In genomic region chr17:44734501-44735222, GRCm38 (mm10) we compare ENCODE assay signal across 8 mouse cellular contexts. TPM values are rescaled to one million over a fixed set of nuclear protein-coding genes. Genes with fewer than 3 reads are reported as not detected.
A peak's percentile ranks its signal among the peaks of the same experiment; 100 is the strongest.
DNase-seq lines count a peak whose midpoint lies in the region; ATAC-seq lines count a peak whose summit lies in the region.

No protein-coding gene starts in this region.

- H3K27me3 ChIP-seq in forebrain, embryonic 10.5 days (ENCODE audit: poor library complexity, severe bottlenecking), result peaks cover 100% of the 10 kb centered on the region
- H3K27me3 ChIP-seq in heart, embryonic 15.5 days, result peaks cover 68% of the 10 kb centered on the region
- peaks cover 61% of the 10 kb centered on the region for H3K27me3 ChIP-seq in lung, embryonic 16.5 days (ENCODE audit: control insufficient read depth, insufficient read depth, low read depth, low read length)

- ATAC-seq in heart, embryonic 15.5 days (replicated peaks; ENCODE audit: insufficient number of reproducible peaks, insufficient read depth, low FRiP score, low read depth), result no peak; the same call in 1 of the 2 replicates
- peak; percentile 35 for ATAC-seq in lung, embryonic 16.5 days (ENCODE audit: low read depth)

- H3K9me3 ChIP-seq in forebrain, embryonic 10.5 days, result no peaks in the 10 kb centered on the region
- H3K9me3 ChIP-seq in heart, embryonic 15.5 days (replicated peaks), result no peaks in the 10 kb centered on the region
- H3K9me3 ChIP-seq in lung, embryonic 16.5 days (ENCODE audit: control insufficient read depth, low read length), result no peaks in the 10 kb centered on the region

- WGBS in forebrain, embryonic 10.5 days, result under 1% methylated on average over 48 of the region's 48 CpGs
- WGBS in heart, embryonic 15.5 days, result under 1% methylated on average over 48 of the region's 48 CpGs
- WGBS in lung, embryonic 16.5 days, result under 1% methylated on average over 48 of the region's 48 CpGs

- H3K4me3 ChIP-seq in forebrain, embryonic 10.5 days, result peak overlapping the region; percentile 72
- peak overlapping the region; percentile 72 for H3K4me3 ChIP-seq in heart, embryonic 15.5 days
- peak overlapping the region; percentile 60 for H3K4me3 ChIP-seq in lung, embryonic 16.5 days (ENCODE audit: low read length)

- DNase-seq in CD8-positive naive resting alpha-beta T cell, adult 2 months (ENCODE audit: low read depth in 2 of 2, low spot score in 2 of 2), result peak; percentile 25 to 27
- peak; percentile 65 for DNase-seq in adrenal gland, postnatal 10 days
- peak; percentile 63 for DNase-seq in forebrain, embryonic 10.5 days (ENCODE audit: extremely low spot score, low spot score)
- peak; percentile 60 for DNase-seq in kidney, postnatal 14 days
- peak; percentile 43 for DNase-seq in ovary, postnatal 10 days (ENCODE audit: low spot score)
- peak; percentile 36 for DNase-seq in urinary bladder, adult 2 months (ENCODE audit: low spot score)

- H3K4me1 ChIP-seq in forebrain, embryonic 10.5 days, result peaks cover 46% of the 10 kb centered on the region
- H3K4me1 ChIP-seq in heart, embryonic 15.5 days (replicated peaks), result peaks cover 37% of the 10 kb centered on the region
- peaks cover 27% of the 10 kb centered on the region for H3K4me1 ChIP-seq in lung, embryonic 16.5 days (replicated peaks; ENCODE audit: control insufficient read depth, insufficient read depth, low read length)

- no peaks in the 10 kb centered on the region for H3K36me3 ChIP-seq in forebrain, embryonic 10.5 days (replicated peaks)
- no peaks in the 10 kb centered on the region for H3K36me3 ChIP-seq in heart, embryonic 15.5 days
- no peaks in the 10 kb centered on the region for H3K36me3 ChIP-seq in lung, embryonic 16.5 days (ENCODE audit: control insufficient read depth, insufficient read depth, low read length)

- H3K27ac ChIP-seq in forebrain, embryonic 10.5 days, result 0 out of 2 replicates have a peak overlapping the region, but pooled peaks have one; percentile 1
- no peak overlapping the region for H3K27ac ChIP-seq in heart, embryonic 15.5 days
- no peak overlapping the region for H3K27ac ChIP-seq in lung, embryonic 16.5 days (ENCODE audit: low read length)

- H3K4me2 ChIP-seq in heart, embryonic 15.5 days, result peak overlapping the region; percentile 98
- peak overlapping the region; percentile 97 for H3K4me2 ChIP-seq in lung, embryonic 16.5 days (ENCODE audit: low read depth, low read length)

- H3K9ac ChIP-seq in heart, embryonic 15.5 days, result peak overlapping the region; percentile 61
- H3K9ac ChIP-seq in lung, embryonic 16.5 days (ENCODE audit: low read length), result peak overlapping the region; percentile 76

RNA-seq across cellular contexts. Expression of gene Supt3, which starts 42.3 kb away (rescaled TPM):
- 10 to 100 TPM; 18.7 to 24.6 TPM for total RNA-seq in adrenal gland, postnatal 10 days (2021)
- 20.0 and 21.4 TPM in 2 replicates for polyA plus RNA-seq in forebrain, embryonic 10.5 days (2016; fragmentation: Nextera tagmentation; extraction: Ambion mirVana)
- polyA plus RNA-seq in heart, embryonic 15.5 days (2015; fragmentation: Nextera tagmentation; extraction: Ambion mirVana), result 20.7 and 21.1 TPM in 2 replicates
- 17.5 and 20.4 TPM in 2 replicates for polyA plus RNA-seq in lung, embryonic 16.5 days (2015; fragmentation: Nextera tagmentation; extraction: Ambion mirVana)
- polyA plus RNA-seq in urinary bladder, adult 2 months (2012; rRNA removed), result 4.8 and 7.6 TPM in 2 replicates
